Mouse (Mus musculus): Measurements from ENCODE around the gene Lbh.

- TF ChIP-seq POLR2A (IDR thresholded peaks at IDR 0.05; ENCODE audit: control insufficient read depth, extremely low read depth, insufficient read depth, low read length, poor library complexity) (no peak), CTCF (IDR thresholded peaks at IDR 0.05; ENCODE audit: borderline replicate concordance, control insufficient read depth, extremely low read depth, insufficient read depth, low read length, poor library complexity) (no peak)
Observed at GRCm38 (mm10) chr17:72925111-72925510, 7.0 kb downstream of the Lbh start.
